Mouse (Mus musculus) retina, embryonic 14.5 days (tissue): ENCODE results near the gene Crebrf.

ENCODE experiments used
- DNase-seq: peaks from one replicate; pipeline ENCODE4 v3.0.0-alpha.2; 2015; ENCODE audit warnings: low spot score

Gene Crebrf

DNA sequence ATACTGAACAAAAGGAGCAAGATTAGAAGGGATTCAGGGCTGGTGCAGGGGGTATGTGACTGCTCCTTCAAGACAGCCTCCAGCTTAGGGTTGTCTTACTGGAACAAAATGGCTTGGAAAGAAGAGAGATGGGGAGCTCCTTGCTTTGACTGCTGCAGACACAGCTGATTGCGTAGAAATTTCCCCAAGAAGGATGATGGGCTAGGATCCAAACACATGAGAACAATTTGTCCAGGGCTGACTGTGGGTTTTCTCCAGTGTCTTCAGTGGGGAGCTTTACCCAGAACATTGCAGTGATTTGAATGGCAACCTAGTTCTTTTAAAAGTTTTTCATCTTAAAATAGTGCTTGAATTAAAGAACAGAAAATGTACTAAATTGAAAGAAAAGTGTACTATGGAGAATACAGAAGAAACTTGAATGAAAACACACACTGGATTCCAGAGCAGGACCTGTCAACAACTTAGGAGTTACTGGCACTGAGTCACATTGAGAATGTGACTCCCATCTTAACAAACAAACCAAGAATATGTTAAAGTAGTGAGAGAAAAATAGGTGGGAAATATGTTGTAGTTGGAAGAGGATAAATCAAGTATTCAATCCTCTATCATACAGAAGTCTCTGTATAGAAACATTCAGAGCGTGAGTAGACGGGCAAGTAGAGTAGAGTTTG, 63.1 kb downstream of the Crebrf start:
- DNase-seq = no peak

DNA sequence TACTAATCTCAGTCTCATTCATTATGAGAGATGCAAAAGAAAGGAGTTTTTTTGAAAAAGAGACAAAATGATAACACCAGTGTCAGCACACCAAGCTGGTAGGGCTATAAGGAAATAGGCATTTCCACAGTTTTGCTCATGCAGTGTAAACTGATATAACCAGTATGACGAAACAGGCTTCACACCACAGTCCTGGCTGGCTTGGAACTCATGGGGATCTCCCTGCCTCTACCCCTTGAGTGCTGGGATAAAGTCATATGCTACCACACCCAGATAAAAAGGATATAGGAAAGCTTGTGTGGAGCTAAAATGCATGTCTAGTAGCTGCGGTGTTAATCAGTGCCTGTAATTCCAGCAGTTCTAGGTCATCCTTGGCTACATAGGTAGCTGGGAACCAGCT, 64.0 kb downstream of the Crebrf start:
- no peak for DNase-seq

DNA sequence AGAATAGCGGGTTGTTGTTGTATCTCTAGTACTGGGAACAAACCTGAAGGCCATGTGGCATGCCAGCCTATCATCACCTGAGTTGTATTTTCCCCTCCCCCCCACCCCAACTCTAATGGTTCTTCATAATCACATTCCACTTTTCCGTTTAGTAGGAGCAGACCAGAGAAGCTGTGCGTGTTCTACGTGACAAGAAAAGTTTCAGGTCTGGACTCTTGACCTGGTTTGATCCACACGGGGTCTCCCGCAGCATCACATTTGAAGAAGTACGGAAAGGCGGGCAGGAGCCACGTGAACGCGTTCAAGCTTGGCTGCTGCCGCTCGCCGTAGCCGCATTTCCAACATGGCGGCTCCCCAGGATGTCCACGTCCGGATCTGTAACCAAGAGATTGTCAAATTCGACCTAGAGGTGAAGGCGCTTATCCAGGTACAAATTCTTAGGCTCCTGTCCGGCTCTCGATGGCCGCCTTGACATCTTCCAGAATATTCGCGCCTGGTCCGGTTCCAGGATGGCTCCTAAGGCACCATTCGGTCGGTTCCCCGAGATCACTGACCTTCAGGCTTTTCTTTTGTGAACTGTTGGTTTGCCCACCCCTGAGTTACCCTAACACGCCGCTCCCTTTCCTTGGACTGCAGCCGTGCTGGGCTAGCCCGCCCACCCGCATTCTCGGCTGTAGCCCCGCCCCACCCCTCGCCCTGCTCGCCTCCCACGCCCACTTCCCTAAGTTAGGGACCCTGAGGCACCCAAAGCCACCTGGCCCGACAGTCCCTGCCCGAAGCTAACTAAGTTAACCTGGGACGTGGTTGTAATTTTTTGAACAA, 65.5 kb downstream of the Crebrf start, which contains the start of gene Bnip1:
Gene Bnip1, plus strand, starts transcription at position 317 of the 822 bp plus-strand sequence.
- DNase-seq = peak; percentile 84

- DNase-seq = no peak
These were observed 66.2 kb downstream of the Crebrf start for GRCm38 (mm10) chr17:26781610-26782043.

- no peak for DNase-seq
These were observed 69.1 kb downstream of the Crebrf start for GRCm38 (mm10) chr17:26784525-26784924.

DNA sequence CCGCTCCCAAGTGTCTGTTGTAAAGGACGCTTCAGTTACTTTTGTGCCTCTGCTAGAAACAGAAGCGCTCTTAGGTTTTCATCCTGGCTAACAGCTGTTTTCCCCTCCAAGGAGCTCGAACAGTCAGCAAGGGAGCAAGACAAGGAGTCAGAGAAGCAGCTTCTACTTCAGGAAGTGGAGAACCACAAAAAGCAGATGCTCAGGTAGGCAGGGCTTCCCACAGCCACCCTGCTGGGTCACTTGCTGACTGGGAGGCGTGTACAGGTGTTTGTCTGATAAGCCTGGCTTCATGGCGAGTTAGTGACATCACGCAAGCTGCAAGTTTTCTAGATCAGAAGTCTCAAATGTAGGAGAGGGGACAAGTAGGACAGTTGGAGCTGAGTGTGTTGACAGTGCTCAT, 71.1 kb downstream of the Crebrf start:
- DNase-seq = no peak

GRCm38 (mm10) chr17:26788986-26789385, 73.5 kb downstream of the Crebrf start:
- no peak for DNase-seq

GRCm38 (mm10) chr17:26789460-26790268, 74.2 kb downstream of the Crebrf start:
- no peak for DNase-seq

- DNase-seq = no peak
These were observed 75.1 kb downstream of the Crebrf start for GRCm38 (mm10) chr17:26790269-26791214.

DNA sequence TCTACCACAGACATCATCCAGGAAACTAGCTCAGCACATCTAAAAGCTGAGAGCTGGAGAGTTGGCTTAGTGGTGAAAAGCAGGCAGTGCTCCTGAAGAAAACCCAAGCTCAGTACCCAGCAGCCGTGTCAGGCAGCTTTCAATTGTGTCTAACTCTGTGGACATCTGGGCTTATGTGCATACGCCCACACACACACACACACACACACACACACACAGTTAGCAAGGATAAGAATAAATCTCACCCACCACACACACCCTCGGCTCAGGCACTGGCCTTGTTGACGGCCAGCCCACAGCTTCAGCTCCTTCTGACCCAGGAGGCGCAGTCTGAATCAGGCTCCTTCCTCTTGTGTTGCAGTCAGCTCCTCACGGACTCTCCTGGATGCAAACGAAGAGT, 76.1 kb downstream of the Crebrf start:
- DNase-seq = no peak

DNA sequence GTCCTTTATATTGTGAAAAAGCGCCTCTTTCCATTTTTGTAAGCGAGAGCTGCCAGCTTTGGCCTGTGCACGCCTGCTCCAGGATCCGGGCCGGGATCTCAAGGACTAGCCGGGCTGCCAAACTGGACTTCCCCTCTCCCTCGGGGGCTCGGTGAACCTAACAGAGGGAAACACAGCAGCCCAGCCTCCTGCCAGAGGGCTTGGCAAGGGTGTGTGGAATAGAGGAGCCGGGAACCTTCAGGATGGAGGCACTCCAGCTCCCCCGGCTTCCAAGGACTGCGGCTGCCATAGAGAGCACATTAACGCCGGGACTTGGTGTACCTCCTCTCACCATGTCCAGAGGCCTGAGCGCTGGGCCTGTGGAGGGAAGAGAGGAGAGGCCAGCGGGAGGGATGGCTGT, 76.6 kb downstream of the Crebrf start:
- no peak for DNase-seq

DNA sequence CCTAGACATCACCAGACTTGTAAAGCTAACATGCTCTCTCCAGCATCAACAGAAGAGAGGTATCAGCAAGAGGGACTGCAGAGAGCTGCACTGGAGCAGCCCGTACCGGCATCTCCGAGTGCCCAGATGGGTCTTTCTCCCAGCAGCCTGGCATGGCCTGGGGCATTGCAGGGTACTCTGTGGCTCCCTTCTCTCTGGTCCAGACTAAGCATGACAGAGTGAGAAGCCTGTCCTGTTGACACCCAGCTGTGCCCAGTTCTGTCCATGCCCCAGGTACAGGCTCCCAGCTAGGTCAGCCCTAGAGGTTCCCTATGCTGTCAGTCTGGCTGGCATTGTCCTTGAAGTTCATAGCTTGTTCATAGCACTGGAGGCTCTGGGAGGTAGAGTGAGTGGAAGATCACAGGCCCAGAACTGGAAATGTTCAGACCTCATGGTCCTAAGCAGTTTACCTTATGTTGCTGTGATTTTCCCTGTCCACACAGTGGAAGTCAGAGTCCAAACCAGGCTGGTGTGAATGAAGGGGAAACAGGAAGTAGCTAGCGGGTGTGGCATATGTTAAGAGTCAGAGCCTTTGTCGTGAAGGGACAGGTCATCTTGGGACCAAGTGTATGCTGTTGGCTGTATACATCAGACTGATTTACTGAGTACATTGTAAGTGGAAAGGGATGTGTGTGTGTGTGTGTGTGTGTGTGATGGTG, 77.8 kb downstream of the Crebrf start:
- no peak for DNase-seq

- DNase-seq = peak; percentile 69
These were observed 79.3 kb downstream of the Crebrf start for GRCm38 (mm10) chr17:26794744-26795143.

DNA sequence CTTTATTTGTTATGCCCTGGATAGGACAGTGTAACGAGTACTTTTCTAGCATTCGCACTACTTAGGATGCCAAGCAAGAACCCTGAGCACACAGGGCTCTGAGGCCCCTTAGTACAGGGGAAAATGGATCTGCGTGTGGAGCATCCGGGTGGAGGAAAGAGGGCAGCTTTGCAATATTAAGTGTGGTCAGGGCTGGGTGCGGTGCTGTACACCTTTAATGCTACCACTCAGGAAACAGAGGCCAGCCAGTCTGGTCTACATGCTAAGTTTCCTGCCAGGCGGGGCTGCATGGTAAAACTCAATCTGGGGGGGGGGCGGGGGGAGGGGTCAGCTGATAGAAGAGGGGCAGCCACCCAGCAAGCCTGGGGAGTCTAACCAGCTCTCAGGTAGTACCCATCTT, 79.9 kb downstream of the Crebrf start:
- no peak for DNase-seq

- no peak for DNase-seq
These were observed 82.1 kb downstream of the Crebrf start for GRCm38 (mm10) chr17:26797379-26798128.

DNA sequence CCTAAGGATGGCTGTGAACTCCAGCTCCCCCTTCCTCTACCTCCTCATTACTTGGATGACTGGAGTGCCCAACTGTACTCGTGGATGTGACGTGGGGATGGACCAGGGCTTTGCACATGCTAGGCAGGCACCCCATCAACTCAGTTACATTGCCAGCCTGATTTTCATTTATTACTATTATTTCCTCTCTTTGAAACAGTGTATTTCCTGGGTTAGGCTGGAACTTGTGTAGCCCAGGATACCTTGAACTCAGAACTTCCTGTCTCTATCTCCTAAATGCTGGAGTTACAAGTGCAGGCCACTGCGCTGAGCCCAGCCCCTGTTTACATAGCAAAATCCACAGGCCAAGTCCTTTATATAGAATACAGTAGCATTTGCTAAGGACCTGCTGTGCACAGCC, 87.4 kb downstream of the Crebrf start:
- no peak for DNase-seq

- no peak for DNase-seq
These were observed 97.2 kb downstream of the Crebrf start for GRCm38 (mm10) chr17:26812607-26813006.

DNA sequence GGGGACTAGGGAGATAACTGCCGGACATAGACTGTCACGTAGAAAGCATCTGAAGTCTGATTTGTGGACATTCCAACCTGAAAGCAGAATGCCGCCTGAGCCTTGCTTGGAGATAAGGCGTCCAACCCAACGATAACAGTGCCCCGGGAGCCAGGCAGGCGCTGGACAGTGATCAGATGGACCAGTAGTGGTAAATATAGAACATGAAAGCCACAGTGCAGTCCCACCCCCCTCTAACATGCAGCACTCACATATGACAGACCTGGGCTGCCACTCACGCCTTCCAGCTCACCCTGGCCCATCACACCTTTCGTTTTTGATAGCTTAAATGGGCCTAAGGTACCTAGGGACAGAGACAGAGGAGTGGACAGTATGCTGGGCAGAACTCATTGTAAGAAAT, 98.0 kb downstream of the Crebrf start:
- no peak for DNase-seq

GRCm38 (mm10) chr17:26816810-26817209, 101.4 kb downstream of the Crebrf start:
- DNase-seq = no peak

DNA sequence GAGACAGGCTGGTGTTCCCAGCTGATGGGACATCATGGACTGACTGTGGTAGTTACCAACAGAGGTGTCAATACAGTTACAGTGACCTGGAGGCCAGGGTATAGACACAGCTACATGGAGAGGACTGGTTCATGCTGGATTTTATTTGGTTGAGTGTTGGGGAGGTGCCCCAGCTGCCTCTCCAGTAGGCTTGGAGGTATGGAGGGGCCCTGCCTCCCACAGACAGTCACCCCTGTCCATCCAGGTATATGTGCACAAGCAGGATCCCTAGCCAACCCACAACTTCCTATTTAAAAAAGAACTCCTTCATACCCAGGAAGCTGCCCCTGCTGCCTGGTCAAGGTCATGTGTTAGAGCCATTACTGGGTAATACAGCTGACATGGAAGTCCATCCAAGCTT, 102.3 kb downstream of the Crebrf start:
- DNase-seq = no peak
